Mouse (Mus musculus) gastrocnemius, postnatal 25 days (tissue): ENCODE measurements around the gene Gpr156. TPM values are rescaled to one million over a fixed set of nuclear protein-coding genes. Genes with fewer than 3 reads are reported as not detected.

Experiments
- DNase-seq: peaks from one replicate; pipeline ENCODE4 v3.0.0; 2022
- total RNA-seq, 2 experiments: library from RNA; stranded (reverse); gene quantifications; 1 replicate in 1 of 2; 2 replicates in 1 of 2; pipeline ENCODE4 v1.2.3; 2021

The Gpr156 gene
- total RNA-seq, 2 experiments from 2014 or later: 0.13 TPM; not detected in 1

DNA sequence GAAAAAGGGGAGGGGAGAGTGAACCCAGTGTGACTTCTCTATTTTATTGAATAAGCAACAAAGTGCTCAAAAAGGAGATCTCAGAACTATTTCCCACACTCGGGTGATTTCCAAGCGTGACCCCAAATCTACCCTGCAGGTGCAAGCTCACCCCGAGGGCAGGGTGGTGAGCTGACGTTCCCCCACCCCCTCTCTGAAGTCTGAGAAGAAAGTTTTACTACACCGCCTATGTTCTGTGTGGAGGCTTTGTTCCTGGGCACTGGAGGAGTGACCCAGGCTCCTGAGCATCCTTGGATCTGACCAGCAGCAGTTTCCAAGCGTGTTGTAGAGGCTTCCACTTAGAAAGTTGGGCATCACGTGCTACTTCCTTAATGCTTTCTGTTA is 514 bp downstream of the Gpr156 start:
- no peak for DNase-seq

DNA sequence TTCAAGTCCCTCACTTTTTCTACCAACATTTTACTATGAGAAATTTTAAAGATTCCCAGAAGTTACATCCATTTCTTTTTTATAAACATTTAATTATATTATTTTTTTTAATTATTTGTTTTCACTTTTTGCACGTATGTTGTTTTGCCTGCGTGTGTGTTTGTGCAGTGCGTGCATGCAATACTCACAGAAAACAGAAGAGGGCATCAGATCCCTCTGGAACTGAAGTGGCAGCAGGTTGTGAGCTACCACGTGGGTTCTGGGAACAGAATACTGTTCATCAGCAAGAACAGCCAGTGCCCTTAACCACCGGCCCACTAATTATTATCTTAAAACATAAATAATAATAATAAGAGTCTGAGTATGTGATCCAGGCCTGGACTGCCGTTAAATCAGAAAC is 2.7 kb downstream of the Gpr156 start:
- no peak for DNase-seq

DNA sequence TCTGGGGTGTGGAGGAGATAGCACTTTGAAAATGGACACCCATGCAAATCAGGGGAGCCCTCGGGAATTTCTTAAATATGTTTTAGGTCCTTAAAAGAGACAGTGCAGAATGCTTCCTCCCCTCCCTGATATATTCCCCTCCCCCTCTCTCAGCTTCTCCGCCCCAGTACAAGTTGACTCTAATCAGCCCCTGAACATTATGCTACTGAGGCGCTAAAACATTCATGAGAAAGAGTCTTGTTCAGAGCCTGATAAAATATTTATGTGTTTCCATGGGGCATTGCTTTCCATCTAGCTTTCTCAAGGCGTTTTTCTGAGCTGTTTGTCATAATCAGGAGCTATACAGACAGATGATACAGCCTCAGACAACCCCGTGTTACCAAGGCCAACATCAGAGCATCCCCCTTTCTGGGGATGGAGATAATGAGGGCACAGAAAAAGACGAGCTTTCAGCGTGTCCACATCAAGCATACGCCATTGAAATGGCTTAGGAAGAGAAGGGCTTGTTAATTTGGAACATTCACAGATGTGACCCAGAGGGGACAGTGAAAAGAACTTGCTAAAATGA is 4.6 kb downstream of the Gpr156 start:
- DNase-seq: no peak

DNA sequence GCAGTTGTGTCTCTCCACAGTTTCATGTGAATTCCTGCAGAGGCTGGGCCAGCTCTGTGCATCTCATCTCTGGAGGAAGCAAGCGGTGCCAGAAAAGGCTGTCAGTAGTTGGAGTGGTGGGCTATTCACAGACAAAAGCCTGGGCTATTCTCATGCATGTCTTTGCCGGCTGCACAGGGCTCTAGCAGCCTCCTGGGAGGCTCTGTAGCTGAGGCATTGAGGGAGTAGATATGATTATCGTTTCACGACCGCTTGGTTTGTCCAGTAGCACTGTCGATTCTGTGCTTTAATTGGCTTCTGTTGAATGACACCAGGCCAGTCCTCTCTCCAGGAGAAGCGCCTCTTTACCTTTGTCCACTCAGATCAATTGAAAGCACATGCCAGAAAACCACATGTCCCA is 9.8 kb downstream of the Gpr156 start:
- DNase-seq: no peak

DNA sequence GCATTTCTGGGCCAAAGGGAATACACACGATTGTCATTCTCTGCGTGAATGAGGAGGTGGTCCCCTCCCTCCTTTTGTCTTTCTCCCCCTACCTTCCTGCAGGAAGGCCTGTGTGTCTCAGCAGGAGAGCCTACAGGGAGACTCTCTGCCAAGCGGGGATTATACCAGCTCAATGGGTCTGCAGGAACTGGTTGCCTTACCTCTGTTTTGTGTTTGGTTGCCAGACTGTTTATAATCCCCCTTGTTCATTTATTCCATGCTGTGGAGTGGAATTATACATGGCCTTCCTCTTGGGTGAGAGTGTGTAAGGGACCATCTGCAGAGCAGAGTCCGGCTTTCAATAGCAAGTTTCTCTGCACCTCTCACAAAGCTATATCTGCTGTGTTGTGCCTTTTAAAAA is 10.8 kb downstream of the Gpr156 start:
- DNase-seq: no peak

DNA sequence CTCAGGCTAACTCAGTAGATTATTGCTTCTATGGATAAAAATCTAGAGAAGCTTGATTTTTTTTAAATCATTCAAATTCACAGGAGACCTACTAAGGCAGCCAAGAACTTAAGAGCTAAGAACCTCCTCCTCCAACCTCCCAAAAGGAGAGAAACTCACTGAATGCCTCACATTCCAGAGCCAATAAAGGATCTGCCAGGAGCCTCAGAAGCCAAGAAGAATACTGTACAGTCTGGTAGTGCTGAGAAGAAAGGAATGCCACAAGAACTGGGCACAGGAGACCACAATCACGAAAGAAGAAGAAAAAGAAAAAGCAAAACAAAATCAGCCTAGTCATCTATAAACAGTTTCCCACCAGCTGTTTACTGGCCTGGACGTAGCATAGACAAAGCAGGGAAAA is 12.7 kb downstream of the Gpr156 start:
- no peak for DNase-seq

DNA sequence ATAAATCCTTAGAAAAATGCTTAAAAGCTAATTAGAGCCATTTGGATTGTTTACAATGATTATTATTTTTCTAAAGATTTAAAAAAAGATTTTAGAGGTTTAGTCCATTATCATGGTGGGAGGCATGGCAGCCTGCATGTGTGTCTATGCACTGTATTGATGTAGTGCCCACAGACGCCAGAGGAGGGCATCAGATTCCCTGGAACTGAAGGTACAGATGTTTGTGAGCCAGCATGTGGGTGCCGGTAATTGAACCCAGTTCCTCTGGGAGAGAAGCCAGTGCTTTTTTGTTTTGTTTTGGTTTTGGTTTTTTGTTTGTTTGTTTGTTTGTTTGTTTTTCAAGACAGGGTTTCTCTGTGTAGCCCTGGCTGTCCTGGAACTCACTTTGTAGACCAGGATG is 13.3 kb downstream of the Gpr156 start:
- DNase-seq: no peak

DNA sequence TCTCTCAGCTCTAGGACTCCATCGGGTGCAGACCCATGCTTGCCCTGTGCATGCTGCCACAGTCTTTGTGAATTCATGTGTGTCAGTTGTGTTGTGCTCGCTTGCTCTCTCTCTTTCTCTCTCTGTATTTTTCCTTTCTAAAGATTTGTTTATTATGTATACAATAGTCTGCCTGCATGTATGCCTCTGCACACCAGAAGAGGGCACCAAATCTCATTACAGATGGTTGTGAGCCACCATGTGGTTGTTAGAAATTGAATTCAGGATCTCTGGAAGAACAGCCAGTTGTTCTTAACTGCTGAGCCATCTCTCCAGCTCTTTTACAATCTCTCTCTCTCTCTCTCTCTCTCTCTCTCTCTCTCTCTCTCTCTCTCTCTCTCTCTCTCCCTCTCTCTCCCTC is 18.6 kb downstream of the Gpr156 start:
- DNase-seq: no peak

DNA sequence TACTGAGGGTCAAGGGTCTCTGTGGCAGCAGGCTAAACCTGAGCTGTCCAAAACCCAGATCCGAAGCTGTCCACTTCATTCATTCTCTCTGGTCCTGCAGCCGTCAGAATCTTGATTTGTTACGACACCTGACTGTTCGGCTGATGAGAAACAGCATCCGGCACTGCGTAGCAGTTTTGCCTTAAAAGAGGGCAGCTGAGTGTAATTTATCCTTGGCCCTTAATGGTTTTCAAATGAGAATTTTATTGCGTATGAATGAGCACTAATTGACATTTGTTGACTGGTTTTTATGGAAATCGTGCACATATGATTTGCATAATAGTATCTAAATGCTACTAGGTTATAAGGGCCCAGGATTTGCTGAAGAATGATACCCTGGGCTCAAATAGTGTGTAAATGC is 21.0 kb downstream of the Gpr156 start:
- no peak for DNase-seq

DNA sequence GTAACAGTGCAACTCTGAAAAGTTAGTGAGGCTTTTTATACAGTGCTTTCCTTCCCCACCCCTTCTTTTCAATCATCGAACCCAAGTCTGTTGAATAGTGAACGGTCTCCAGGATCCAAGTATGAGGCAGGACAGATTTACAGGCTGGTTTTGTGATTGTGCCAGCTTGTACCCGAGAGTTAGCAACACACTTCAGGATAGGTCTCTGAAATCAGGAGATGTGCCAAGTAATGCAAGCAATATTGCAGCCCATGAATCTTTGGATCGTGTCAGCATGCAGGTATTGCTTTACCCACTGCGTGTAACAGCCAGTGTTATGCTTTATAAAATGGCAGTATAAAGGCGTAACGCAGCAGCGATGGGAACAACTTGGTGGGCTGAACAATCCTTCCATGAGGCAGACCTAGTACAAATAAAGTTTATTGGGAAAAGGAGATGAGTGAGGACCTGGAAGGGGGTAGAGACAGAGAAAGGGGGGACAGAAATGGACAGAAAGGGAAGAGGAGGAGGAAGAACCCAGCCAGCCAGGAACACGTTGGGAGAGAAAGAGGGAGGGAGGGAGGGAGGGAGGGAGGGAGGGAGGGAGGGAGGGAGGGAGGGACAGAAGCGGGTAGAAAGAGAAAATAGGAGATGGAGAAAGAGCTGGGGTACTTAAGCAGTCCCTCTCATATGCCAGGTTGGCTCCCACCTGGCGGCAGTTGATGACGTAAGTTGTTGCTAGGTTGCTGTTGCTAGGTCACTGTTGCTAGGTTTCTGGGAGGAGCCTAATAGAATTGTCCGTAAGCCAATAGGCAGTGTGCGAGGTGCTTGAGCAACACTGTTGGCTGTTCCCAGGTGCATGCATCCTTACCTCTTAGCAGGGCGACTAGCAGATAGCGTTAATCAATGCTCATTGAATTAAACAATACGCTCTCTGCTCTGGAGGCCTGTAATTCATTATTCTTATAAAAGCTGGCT is 22.1 kb downstream of the Gpr156 start:
- no peak for DNase-seq

DNA sequence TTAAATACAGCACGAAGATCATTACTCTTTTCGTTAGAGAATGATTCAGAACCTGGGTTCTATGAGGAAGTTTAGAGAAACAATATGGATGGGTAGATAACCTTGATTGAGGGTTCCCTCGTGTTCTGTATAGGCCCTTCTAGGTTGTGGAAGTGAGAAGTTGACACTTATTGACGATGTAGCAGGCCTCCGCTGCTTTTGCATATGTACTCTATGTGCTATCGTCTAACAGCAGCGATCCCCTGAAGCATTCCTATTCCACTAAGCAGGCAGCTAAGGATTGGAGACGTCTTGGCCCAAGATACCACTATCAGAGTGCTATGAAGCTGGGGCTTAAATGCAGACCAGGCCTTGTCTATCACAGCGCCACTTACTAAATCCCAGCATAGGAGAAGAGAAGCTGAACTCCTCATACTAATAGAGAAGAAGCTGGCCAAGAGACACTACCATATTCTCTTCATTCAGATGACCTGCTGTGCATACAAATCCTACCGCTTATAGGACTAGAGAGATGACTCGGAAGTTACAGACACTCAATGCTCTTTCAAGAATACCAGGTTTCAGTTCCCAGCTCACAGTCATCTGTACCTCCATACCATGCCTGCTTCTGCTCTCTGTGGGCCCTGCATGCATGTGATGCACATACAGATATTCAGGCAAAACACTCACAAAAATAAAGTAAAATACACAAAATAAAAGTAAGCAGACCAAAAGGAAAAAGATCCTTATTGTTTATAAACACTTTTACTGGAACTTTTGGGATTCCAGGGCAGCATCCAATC is 23.0 kb downstream of the Gpr156 start:
- no peak for DNase-seq

DNA sequence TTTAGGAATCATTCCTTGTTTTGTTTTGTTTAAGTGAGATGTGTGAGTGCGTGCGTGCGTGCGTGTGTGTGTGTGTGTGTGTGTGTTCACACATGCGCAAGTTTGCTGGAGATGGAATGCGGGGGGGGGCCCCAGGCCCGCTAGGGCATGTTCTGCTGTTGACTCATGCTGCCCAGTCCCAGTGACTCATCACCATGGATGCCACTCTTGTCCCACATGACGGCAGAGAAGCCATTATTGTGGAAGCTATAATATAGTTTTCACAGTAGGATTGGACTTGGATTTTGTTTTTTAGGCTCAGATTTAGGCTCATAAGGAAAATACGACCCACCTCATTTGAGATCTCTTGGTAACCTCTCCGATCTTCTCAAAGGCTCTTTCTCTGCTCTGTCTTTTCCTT is 24.0 kb downstream of the Gpr156 start:
- DNase-seq: no peak

DNA sequence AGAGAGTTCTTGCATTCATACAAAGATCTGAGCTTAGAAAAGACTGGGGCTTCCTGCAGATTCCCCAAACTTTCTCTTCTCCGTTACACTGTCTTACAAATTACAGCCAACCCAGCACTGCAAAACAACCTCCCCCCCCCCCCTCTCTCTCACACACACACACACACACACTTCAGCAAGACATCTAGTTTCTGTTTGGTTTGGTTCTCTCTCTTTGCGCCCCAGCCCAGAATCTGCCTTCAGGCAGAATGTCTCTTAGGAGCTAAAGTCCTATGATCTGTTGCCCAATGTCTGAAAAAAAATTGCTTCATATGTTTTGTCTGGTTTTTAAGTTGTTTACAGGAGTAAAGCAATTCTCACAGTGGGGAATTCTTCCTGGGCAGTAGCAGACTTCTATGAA is 27.4 kb downstream of the Gpr156 start:
- no peak for DNase-seq

DNA sequence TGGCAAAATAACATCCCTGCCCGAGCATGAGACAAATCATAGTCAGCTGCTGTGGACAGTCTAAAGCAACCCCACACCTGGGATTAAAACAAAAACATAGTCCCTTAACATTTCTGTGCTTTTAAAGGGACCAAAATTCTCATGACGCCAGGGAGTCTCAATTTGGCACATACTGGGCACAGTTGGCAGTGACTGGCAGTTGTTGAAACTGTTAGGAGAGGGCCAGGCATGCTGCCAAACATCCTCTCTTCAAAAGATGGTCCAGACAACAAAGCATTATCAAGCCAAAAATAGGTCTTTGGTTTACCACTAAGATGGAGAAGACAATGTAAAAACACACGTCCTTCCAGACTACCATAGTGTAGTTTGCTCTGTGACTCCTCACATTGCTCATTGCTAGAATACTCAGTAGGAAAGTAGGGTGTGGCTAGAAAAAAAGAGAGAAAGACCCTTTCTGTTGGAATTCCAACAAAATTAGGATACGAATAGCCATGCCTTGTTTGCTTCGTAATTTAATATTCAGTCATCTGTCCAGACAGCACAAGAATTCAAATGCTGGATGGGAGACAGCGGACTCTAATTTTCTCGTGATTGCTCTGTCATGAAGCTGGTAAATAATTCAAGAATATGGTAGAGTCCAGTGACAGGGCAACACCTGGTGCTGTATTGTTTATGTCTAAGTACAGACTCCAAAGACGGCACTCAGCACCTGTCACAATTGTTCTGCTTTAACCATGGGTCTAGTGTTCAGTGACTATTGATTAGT is 28.9 kb downstream of the Gpr156 start:
- DNase-seq: no peak

DNA sequence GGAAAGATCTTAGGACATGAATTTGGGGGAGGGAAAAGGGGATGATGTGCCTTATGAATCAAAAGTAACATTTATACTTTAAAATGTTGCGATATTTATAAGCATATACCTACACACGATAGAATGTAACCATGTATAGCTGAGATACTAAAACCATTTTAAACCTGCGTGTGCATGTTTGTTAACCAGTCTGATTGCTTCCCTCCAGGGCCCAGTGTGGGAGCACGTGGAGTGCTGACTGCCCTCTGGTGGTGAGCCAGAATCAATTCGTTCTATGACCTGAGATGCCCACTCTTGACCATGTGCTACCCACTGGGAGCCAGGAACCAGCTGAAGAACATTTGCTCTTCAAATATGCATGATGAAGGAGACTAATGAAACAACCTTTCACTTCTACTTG is 30.9 kb downstream of the Gpr156 start:
- DNase-seq: peak; percentile 41

DNA sequence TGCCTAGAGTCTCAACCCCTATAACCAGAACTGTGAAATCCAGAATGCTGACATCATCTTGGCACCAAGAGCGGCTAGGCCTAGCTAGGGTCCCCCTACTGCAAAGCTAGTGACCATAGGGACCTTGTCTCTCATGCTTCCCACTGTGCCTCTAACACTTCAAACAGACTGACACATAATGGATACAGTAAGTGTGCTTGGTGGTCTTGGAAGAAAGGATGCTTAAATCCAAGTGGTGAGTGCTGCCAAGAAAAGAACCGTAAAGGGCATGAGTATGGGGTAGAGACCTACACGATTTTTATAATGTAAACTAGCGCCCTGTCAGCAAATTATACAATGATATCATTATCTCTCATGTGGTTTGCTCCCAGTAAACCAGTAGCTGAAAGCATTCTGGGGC is 32.1 kb downstream of the Gpr156 start:
- no peak for DNase-seq

DNA sequence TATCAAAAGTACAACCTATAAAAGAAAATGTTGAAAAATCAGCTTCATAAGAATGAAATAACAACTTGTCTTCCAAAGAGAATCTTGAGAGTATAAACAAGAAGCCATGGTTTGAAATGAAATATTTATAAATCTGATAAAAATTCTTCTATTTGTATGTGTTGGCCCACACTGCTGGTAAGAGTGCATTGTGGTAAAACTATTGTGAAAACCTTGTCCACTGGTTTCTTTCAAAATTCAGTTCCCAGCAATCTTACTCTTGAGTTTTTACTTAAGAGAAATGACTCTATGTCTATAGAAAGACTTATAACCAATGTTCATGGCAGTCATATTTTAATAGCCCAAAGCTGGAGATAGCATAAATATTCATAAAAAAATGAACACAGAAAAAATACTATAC is 34.9 kb downstream of the Gpr156 start:
- no peak for DNase-seq

DNA sequence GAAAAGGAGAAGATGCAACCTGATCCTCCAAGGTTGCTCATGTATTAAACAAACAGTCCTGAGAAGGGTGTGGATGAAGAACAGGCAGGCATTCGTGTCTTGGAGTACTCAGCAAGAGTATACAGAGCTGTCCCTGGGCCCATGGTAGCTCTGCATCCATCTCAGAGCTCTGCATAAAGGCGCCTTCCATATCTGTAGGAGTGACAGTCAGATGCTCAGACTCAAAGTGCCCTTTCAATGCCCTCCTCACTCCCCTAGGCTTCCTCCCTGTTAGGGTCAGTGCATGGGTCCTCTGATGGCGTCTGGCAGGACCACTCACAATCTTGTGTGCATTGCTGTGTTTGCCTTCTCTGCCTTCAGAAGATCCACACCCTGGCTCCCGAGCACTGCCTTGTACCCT is 36.9 kb downstream of the Gpr156 start:
- DNase-seq: no peak

DNA sequence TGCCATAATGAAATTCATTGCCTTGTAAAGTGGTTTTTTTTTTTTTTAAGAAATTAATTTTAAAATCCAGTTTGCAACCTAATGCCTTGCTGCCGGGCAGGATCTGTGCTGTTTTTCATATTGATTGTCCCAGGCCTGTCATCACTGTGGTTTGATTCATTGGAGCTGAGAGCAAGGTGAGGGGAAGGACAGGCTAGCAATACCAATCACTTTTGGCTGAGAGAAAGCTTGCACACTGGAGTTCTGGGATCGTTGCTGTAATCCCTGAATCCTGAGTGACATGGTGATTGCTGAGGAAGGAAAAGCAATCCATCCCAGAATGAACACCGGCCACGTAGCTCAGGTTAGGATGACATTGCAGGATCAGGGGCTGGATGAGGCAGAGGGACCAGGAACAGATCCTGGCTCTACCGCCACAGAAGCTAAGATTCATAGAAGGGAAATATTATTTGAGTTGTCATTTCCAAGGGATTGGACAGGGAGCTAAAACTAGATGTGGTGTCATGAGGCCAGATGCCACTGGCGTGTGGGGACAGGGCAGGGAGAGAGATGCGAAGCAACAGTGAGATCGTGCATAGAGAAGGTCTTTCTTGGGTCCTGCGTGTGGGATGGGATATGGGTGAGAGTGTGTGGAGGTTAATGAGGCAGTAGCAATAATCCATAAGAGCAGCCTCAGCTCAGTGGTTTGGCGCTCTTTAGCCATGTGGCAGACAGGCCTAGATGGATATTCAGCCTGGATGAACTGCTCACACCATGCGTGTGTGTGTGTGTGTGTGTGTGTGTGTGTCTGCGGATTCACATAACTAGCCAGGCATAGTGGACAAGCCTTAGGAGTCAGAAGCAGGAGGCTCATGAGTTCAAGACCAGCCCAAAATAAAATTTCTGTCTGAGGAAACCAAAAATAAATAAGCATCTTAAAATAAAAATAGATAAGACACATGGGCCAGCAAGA is 38.0 kb downstream of the Gpr156 start:
- no peak for DNase-seq

DNA sequence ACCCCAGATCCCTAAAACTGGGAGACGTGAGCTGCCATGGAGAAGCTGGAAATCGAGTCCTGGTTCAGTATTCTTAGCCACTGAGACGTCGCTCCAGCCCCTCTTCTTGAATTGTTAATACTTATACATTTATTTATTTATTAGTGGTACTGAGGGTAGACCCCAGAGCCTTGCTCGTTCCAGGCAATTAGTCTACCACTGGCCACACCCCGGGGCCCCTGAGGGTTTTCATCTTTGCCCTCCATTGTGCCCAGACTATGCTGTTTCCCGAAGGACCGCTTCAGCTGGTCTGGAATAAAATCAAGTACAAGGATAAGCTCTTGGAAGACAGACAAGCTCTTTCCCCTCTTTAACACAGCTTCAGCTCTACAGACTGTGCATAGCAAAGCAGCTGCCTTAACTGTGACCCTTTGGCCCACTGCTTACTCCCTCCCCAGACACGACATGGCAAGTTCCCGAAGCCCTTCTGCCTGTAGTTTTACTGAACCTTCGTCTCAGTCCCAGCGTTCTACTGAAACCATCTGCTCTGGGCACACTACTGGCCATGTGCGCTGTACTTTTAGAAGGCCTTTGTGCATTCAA is 39.1 kb downstream of the Gpr156 start:
- peak; percentile 11 for DNase-seq
